Mouse (Mus musculus): ENCODE measurements around the gene E130114P18Rik.

DNA sequence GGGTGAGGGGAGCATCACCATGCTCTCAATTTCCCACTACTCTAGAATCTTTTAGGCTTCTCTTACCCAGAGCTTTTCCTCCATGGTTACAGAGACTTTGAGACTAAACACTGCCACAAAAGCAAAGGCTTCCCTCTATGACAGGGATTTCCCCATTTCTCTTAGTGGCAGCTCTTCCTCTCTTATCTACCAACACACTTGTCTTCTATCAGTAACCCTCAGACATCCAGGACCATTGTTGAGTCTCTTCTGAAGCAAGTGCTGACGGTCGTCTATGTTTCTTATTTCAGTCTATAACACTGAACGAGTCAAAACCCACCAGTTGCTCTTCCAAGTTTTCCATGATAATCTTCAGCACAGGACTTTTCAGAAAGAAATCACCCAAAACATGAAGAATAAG lies 137.5 kb downstream of the E130114P18Rik start:
- no peak for TF ChIP-seq CTCF (IDR thresholded peaks at IDR 0.05; ENCODE audit: control insufficient read depth, insufficient read depth, insufficient read length)
- TF ChIP-seq MYOD1 (IDR thresholded peaks at IDR 0.05; ENCODE audit: control insufficient read depth, insufficient read length, low read depth): no peak
- TF ChIP-seq FOSL1 (IDR thresholded peaks at IDR 0.05; ENCODE audit: insufficient read depth, low read length, poor library complexity, severe bottlenecking): no peak
- no peak for TF ChIP-seq MYOG (IDR thresholded peaks at IDR 0.05; ENCODE audit: control insufficient read depth, extremely low read depth, insufficient read length)

Data from C2C12 (cell line).